Mouse (Mus musculus): ENCODE data around the gene Wdr26.

The Wdr26 gene

GRCm38 (mm10) chr1:181234326-181235035 is 22.7 kb upstream of the Wdr26 start:
- no peak for DNase-seq

- DNase-seq = no peak
Measured at GRCm38 (mm10) chr1:181233734-181234133, 21.9 kb upstream of the Wdr26 start.

GRCm38 (mm10) chr1:181232307-181233027 is 20.7 kb upstream of the Wdr26 start:
- DNase-seq = peak; percentile 29 to 46

GRCm38 (mm10) chr1:181231821-181232220 is 20.0 kb upstream of the Wdr26 start:
- DNase-seq = no peak

- no peak for DNase-seq
Measured at GRCm38 (mm10) chr1:181231262-181231661, 19.5 kb upstream of the Wdr26 start.

- DNase-seq = no peak
Measured at GRCm38 (mm10) chr1:181230731-181231148, 18.9 kb upstream of the Wdr26 start.

- no peak for DNase-seq
Measured at GRCm38 (mm10) chr1:181229046-181229445, 17.2 kb upstream of the Wdr26 start.

GRCm38 (mm10) chr1:181228591-181228990 is 16.8 kb upstream of the Wdr26 start:
- no peak for DNase-seq

GRCm38 (mm10) chr1:181227804-181228203 is 16.0 kb upstream of the Wdr26 start:
- no peak for DNase-seq

- DNase-seq = no peak
Measured at GRCm38 (mm10) chr1:181226850-181227249, 15.0 kb upstream of the Wdr26 start.

- no peak for DNase-seq
Measured at GRCm38 (mm10) chr1:181225281-181225680, 13.5 kb upstream of the Wdr26 start.

GRCm38 (mm10) chr1:181222041-181222440 is 10.2 kb upstream of the Wdr26 start:
- no peak for DNase-seq

GRCm38 (mm10) chr1:181216315-181216714 is 4.5 kb upstream of the Wdr26 start:
- DNase-seq = no peak

- no peak for DNase-seq
Measured at GRCm38 (mm10) chr1:181214296-181215035, 2.7 kb upstream of the Wdr26 start.

- peak in 1 of 2 experiments; percentile 43 for DNase-seq
Measured at GRCm38 (mm10) chr1:181211403-181211919, 340 bp downstream of the Wdr26 start.

GRCm38 (mm10) chr1:181210601-181211402 is 999 bp downstream of the Wdr26 start:
- peak; percentile 29 to 50 for DNase-seq

GRCm38 (mm10) chr1:181210147-181210546 is 1.7 kb downstream of the Wdr26 start:
- no peak for DNase-seq

GRCm38 (mm10) chr1:181199446-181199845 is 12.4 kb downstream of the Wdr26 start:
- no peak for DNase-seq

- no peak for DNase-seq
Measured at GRCm38 (mm10) chr1:181188925-181189324, 22.9 kb downstream of the Wdr26 start.

- DNase-seq = no peak
Measured at GRCm38 (mm10) chr1:181170210-181170609, 41.6 kb downstream of the Wdr26 start.

- DNase-seq = no peak
Measured at GRCm38 (mm10) chr1:181168377-181168776, 43.4 kb downstream of the Wdr26 start.

GRCm38 (mm10) chr1:181167816-181168215 is 44.0 kb downstream of the Wdr26 start:
- no peak for DNase-seq
